Mouse (Mus musculus) liver, embryonic 16.5 days (tissue): ENCODE measurements around the gene Iqgap3. TPM values are rescaled to one million over a fixed set of nuclear protein-coding genes. Genes with fewer than 3 reads are reported as not detected.

Experiments
- ATAC-seq: fragments of 200-750 bp; cut with Nextera tagmentation; 2 replicates; pipeline ENCODE4 v1.8.0; 2017; ENCODE audit warnings: low read depth, mild to moderate bottlenecking, moderate number of reproducible peaks, moderate library complexity
- H3K27ac ChIP-seq: fragments of 300-500 bp; sonication (generic); 2 replicates; pipeline ENCODE4 v1.5.1; 2014; ENCODE audit warnings: mild to moderate bottlenecking, low read length
- H3K27me3 ChIP-seq: fragments of 300-500 bp; sonication (generic); 2 replicates; pipeline ENCODE4 v1.6.1; 2014; ENCODE audit warnings: low read depth, low read length, mixed read lengths; ENCODE audit not compliant: control insufficient read depth, insufficient read depth
- H3K36me3 ChIP-seq: fragments of 300-500 bp; sonication (generic); 2 replicates; pipeline ENCODE4 v1.6.1; 2014; ENCODE audit warnings: mild to moderate bottlenecking; ENCODE audit not compliant: control insufficient read depth, insufficient read depth
- H3K4me1 ChIP-seq: fragments of 300-500 bp; sonication (generic); 2 replicates; pipeline ENCODE4 v1.6.1; 2014; ENCODE audit warnings: low read depth, low read length, mixed read lengths; ENCODE audit not compliant: control insufficient read depth
- H3K4me2 ChIP-seq: fragments of 300-500 bp; sonication (generic); 2 replicates; pipeline ENCODE4 v1.6.1; 2014; ENCODE audit warnings: low read depth, low read length, mixed read lengths
- H3K4me3 ChIP-seq: fragments of 300-500 bp; sonication (generic); 2 replicates; pipeline ENCODE4 v1.5.1; 2014; ENCODE audit warnings: low read depth, mild to moderate bottlenecking, low read length
- H3K9ac ChIP-seq: fragments of 300-500 bp; sonication (generic); 2 replicates; pipeline ENCODE4 v1.6.1; 2014; ENCODE audit warnings: low read depth, low read length
- H3K9me3 ChIP-seq: fragments of 300-500 bp; sonication (generic); replicated peaks from 2 replicates; pipeline ENCODE4 v1.6.1; 2016; ENCODE audit warnings: low read length; ENCODE audit not compliant: control insufficient read depth
- WGBS: fragments of 180-500 bp; shearing (Covaris S2); extraction: QIAGEN DNeasy Blood & Tissue Kit; methylation state at CpG from one replicate; pipeline ENCODE4 v1.1.7; 2014; ENCODE audit not compliant: insufficient replicate concordance; 5-methylcytosine and 5-hydroxymethylcytosine counted together
- polyA plus RNA-seq: library from polyadenylated mRNA; unstranded; fragments of >200 nt; fragmentation: Nextera tagmentation; extraction: Ambion mirVana; gene quantifications from 2 replicates; pipeline ENCODE4 v1.2.1, GENCODE M21; 2015

The Iqgap3 gene
- polyA plus RNA-seq, 1 experiment from 2014 or later: 7.3 TPM

GRCm38 (mm10) chr3:88157771-88158597 lies 76.2 kb downstream of the Iqgap3 start:
- 43% methylated on average over 23 of the region's 23 CpGs for WGBS
- no peaks in the 10 kb centered on the region for H3K27me3 ChIP-seq
- H3K9me3 ChIP-seq: no peaks in the 10 kb centered on the region
- no peaks in the 10 kb centered on the region; the same call in 1 of the 2 replicates for H3K4me1 ChIP-seq
- ATAC-seq: peak; percentile 33; the same call in 1 of the 2 replicates
- no peak overlapping the region for H3K4me3 ChIP-seq
- no peak overlapping the region for H3K4me2 ChIP-seq
- H3K9ac ChIP-seq: no peak overlapping the region
- H3K36me3 ChIP-seq: peaks cover 40% of the 10 kb centered on the region
- no peak overlapping the region for H3K27ac ChIP-seq

GRCm38 (mm10) chr3:88158991-88159390 lies 77.2 kb downstream of the Iqgap3 start:
- no peaks in the 10 kb centered on the region for H3K27me3 ChIP-seq
- H3K27ac ChIP-seq: no peak overlapping the region
- no peaks in the 10 kb centered on the region; the same call in 1 of the 2 replicates for H3K4me1 ChIP-seq
- no peak overlapping the region for H3K9ac ChIP-seq
- 78% methylated on average over 6 of the region's 6 CpGs for WGBS
- ATAC-seq: no peak
- no peak overlapping the region for H3K4me2 ChIP-seq
- no peak overlapping the region for H3K4me3 ChIP-seq
- no peaks in the 10 kb centered on the region for H3K9me3 ChIP-seq
- peaks cover 47% of the 10 kb centered on the region for H3K36me3 ChIP-seq

DNA sequence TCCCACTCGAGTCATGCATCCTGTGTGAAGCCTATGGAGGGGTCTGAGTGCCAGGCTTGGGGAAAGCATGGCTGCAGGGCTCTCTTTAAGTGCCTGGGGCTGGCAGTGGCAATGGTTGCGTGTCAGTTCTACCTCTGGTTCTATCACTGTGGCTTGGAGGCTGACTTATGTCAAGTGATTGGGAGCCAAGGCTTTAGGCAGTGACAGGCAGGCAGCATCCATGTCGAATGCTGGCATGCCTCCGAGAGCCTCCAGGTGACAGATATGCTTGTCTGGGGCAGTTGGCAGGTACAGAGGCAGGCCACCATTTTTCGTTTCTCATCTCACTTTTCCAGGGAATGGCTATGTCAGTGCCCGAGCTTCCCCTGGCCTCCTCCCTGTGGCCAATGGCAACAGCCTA lies 79.1 kb downstream of the Iqgap3 start:
- WGBS: 75% methylated on average over 6 of the region's 6 CpGs
- no peak overlapping the region for H3K27ac ChIP-seq
- no peak overlapping the region for H3K9ac ChIP-seq
- peaks cover 44% of the 10 kb centered on the region for H3K36me3 ChIP-seq
- H3K27me3 ChIP-seq: no peaks in the 10 kb centered on the region
- no peaks in the 10 kb centered on the region for H3K4me1 ChIP-seq
- no peak overlapping the region for H3K4me2 ChIP-seq
- no peak for ATAC-seq
- no peak overlapping the region for H3K4me3 ChIP-seq
- H3K9me3 ChIP-seq: no peaks in the 10 kb centered on the region

- WGBS: 85% methylated on average over 8 of the region's 8 CpGs
- ATAC-seq: no peak
Measured at GRCm38 (mm10) chr3:88162259-88162658, 80.5 kb downstream of the Iqgap3 start.

DNA sequence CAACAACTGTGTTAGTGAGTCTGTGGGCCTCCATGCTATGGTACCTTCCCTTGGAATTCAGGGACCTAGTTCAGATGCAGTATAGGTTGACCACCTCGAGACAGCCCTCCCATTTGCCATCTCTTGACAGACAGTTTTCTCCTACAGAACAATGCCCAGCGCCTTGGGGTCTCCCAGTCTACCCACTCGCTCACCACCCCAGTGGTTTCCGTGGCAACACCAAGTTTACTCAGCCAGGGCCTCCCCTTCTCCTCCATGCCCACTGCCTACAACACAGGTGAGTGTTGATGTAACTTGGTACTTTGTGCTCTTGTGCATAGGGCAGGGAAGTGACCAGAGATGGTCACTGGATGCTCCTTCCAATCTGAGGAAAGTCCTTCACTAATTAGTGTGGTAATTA lies 81.0 kb downstream of the Iqgap3 start:
- no peak overlapping the region for H3K27ac ChIP-seq
- ATAC-seq: no peak
- 81% methylated on average over 4 of the region's 4 CpGs for WGBS

More at GRCm38 (mm10) chr3:88162259-88162658, 80.5 kb downstream of the Iqgap3 start:
- Histone ChIP-seq H3K27ac (no peak overlapping the region), H3K36me3 (peaks cover 38% of the 10 kb centered on the region), H3K4me1 (no peaks in the 10 kb centered on the region), H3K4me3 (no peak overlapping the region), H3K27me3 (no peaks in the 10 kb centered on the region), H3K9me3 (no peaks in the 10 kb centered on the region), H3K4me2 (no peak overlapping the region), H3K9ac (no peak overlapping the region)

DNA sequence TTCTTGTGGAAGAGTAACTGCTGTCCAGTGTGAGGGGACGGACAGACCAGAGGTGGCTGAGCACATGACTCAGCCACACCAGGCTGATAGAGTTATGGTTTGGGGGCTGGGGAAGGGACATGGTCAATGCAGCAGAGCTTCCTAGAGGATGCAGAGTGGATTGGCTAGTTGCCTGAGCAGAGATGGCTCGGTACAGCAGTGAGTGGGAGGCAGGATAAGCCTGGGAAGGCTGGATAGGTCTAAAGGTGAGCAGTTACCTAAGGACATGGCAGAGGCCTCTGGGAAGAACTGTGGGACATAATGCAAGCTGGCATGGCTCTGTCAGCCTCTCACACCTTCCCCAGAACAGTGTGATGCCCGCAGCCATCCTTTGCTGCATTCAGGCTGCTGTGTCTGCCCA lies 82.1 kb downstream of the Iqgap3 start:
- no peaks in the 10 kb centered on the region for H3K9me3 ChIP-seq
- peaks cover 42% of the 10 kb centered on the region for H3K36me3 ChIP-seq
- H3K4me1 ChIP-seq: no peaks in the 10 kb centered on the region
- H3K9ac ChIP-seq: no peak overlapping the region
- no peak overlapping the region for H3K27ac ChIP-seq
- H3K27me3 ChIP-seq: no peaks in the 10 kb centered on the region
- ATAC-seq: no peak
- no peak overlapping the region for H3K4me3 ChIP-seq
- WGBS: 68% methylated on average over 3 of the region's 3 CpGs
- H3K4me2 ChIP-seq: no peak overlapping the region

More for the DNA sequence above, 81.0 kb downstream of the Iqgap3 start:
- no peaks in the 10 kb centered on the region for H3K4me1 ChIP-seq
- H3K36me3 ChIP-seq: peaks cover 41% of the 10 kb centered on the region
- no peak overlapping the region for H3K4me3 ChIP-seq
- H3K27me3 ChIP-seq: no peaks in the 10 kb centered on the region
- H3K9me3 ChIP-seq: no peaks in the 10 kb centered on the region
- no peak overlapping the region for H3K4me2 ChIP-seq
- H3K9ac ChIP-seq: no peak overlapping the region

- 75% methylated on average over 3 of the region's 3 CpGs for WGBS
- no peaks in the 10 kb centered on the region for H3K27me3 ChIP-seq
- ATAC-seq: no peak
- H3K27ac ChIP-seq: no peak overlapping the region
- H3K4me1 ChIP-seq: no peaks in the 10 kb centered on the region
- no peak overlapping the region for H3K4me3 ChIP-seq
- no peak overlapping the region for H3K9ac ChIP-seq
- no peak overlapping the region for H3K4me2 ChIP-seq
- H3K9me3 ChIP-seq: no peaks in the 10 kb centered on the region
- peaks cover 44% of the 10 kb centered on the region for H3K36me3 ChIP-seq
Measured at GRCm38 (mm10) chr3:88164263-88164662, 82.5 kb downstream of the Iqgap3 start.

DNA sequence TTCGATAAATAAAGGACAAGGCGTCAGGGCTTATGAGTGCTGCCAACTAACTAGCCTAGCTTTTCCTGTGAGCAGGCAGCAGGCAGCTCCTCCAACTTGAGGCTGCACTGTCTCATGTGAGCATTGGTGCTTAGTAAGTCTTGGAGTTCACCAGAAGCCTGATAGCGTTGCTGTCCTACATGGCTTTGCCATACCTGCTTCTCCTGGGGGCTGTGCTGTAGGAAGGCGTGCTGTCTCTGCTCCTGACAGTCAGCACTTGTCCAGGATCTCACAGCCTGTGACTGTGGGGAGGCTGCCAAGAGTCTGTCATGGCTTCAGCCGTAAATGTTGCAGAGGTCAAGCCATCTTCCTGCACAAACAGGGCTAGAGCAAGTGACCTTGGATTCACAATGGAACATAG lies 84.3 kb downstream of the Iqgap3 start:
- 0 out of 2 replicates have a peak overlapping the region, but pooled peaks have one; percentile 9 for H3K27ac ChIP-seq
- no peaks in the 10 kb centered on the region for H3K4me1 ChIP-seq
- WGBS: 72% methylated on average over 5 of the region's 5 CpGs
- H3K27me3 ChIP-seq: no peaks in the 10 kb centered on the region
- peak; percentile 53 for ATAC-seq
- no peaks in the 10 kb centered on the region for H3K9me3 ChIP-seq
- no peak overlapping the region for H3K9ac ChIP-seq
- no peak overlapping the region for H3K4me2 ChIP-seq
- no peak overlapping the region for H3K4me3 ChIP-seq
- peaks cover 32% of the 10 kb centered on the region for H3K36me3 ChIP-seq

- Histone ChIP-seq H3K4me3 (no peak overlapping the region), H3K4me2 (no peak overlapping the region), H3K9me3 (no peaks in the 10 kb centered on the region), H3K36me3 (peaks cover 20% of the 10 kb centered on the region), H3K4me1 (no peaks in the 10 kb centered on the region; the same call in 1 of the 2 replicates), H3K27me3 (no peaks in the 10 kb centered on the region), H3K27ac (no peak overlapping the region), H3K9ac (no peak overlapping the region)
- ATAC-seq: no peak
- WGBS: 75% methylated on average over 5 of the region's 5 CpGs
Measured at GRCm38 (mm10) chr3:88170361-88170760, 88.6 kb downstream of the Iqgap3 start.
